Mouse (Mus musculus) bone marrow macrophage, adult 2 months (primary cell): Measurements from ENCODE around the gene Cyp2a5. TPM values are rescaled to one million over a fixed set of nuclear protein-coding genes. Genes with fewer than 3 reads are reported as not detected.
"Not testable (repeated sequence)": the region's sequence is repeated elsewhere in the genome, so short reads cannot be mapped to it uniquely, and the experiment has no call there.

Source experiments
- H3K27ac ChIP-seq: 2 replicates; pipeline ENCODE4 v1.5.1; 2012; ENCODE audit warnings: low read depth, low read length; ENCODE audit not compliant: insufficient read depth
- H3K4me1 ChIP-seq: 2 replicates; pipeline ENCODE4 v1.6.1; 2012; ENCODE audit warnings: low read length; ENCODE audit not compliant: control insufficient read depth, insufficient read depth
- H3K4me3 ChIP-seq: 2 replicates; pipeline ENCODE4 v1.5.1; 2012; ENCODE audit warnings: mild to moderate bottlenecking, low read length, moderate library complexity; ENCODE audit not compliant: insufficient read depth
- CTCF ChIP-seq: IDR thresholded peaks from 2 replicates; pipeline ENCODE4 v1.5.1; 2012; ENCODE audit warnings: low read depth, mild to moderate bottlenecking, low read length, moderate library complexity
- POLR2A ChIP-seq: IDR thresholded peaks from 2 replicates; pipeline ENCODE4 v1.6.1; 2012; ENCODE audit warnings: mild to moderate bottlenecking, low read depth, low read length, borderline replicate concordance
- polyA plus RNA-seq: library from polyadenylated mRNA; stranded (reverse); fragments of >200 nt; gene quantifications from 2 replicates; pipeline ENCODE4 v1.2.4, GENCODE M21; 2012; ENCODE audit not compliant: missing spikeins, insufficient read depth, insufficient read length

Cyp2a5 gene
- not detected in 2 replicates for polyA plus RNA-seq

- not testable (repeated sequence) for H3K27ac ChIP-seq, H3K4me1 ChIP-seq, H3K4me3 ChIP-seq
These were observed at the start of gene Cyp2a5 for GRCm38 (mm10) chr7:26835059-26835458. TSS of gene Cyp2a5 (plus strand) at chr7:26835305.

- not testable (repeated sequence) for H3K4me1 ChIP-seq, H3K27ac ChIP-seq, H3K4me3 ChIP-seq
These were observed 49.1 kb upstream of the Cyp2a5 start for GRCm38 (mm10) chr7:26786013-26786412.

- TF ChIP-seq POLR2A: no peak
- TF ChIP-seq CTCF: no peak
- H3K27ac ChIP-seq: no peak overlapping the region
- no peak overlapping the region for H3K4me3 ChIP-seq
- H3K4me1 ChIP-seq: no peaks in the 10 kb centered on the region
These were observed 45.1 kb upstream of the Cyp2a5 start for GRCm38 (mm10) chr7:26789984-26790383.

GRCm38 (mm10) chr7:26800104-26800503, 35.0 kb upstream of the Cyp2a5 start:
- no peak for TF ChIP-seq CTCF
- no peak for TF ChIP-seq POLR2A
- H3K4me1 ChIP-seq: no peaks in the 10 kb centered on the region
- H3K4me3 ChIP-seq: no peak overlapping the region
- H3K27ac ChIP-seq: no peak overlapping the region

GRCm38 (mm10) chr7:26800996-26801395, 34.1 kb upstream of the Cyp2a5 start:
- Histone ChIP-seq H3K27ac (no peak overlapping the region), H3K4me3 (no peak overlapping the region), H3K4me1 (no peaks in the 10 kb centered on the region)
- TF ChIP-seq CTCF (no peak), POLR2A (no peak)

- no peaks in the 10 kb centered on the region for H3K4me1 ChIP-seq
- TF ChIP-seq POLR2A (no peak), CTCF (no peak)
- H3K4me3 ChIP-seq: no peak within 1 kb of the TSS
- H3K27ac ChIP-seq: no peak within 1 kb of the TSS
These were observed 26.5 kb upstream of the Cyp2a5 start, which contains the start of gene Cyp2g1 for GRCm38 (mm10) chr7:26808592-26808991. TSS of gene Cyp2g1 (plus strand) at chr7:26808892.

- H3K4me3 ChIP-seq, H3K4me1 ChIP-seq, H3K27ac ChIP-seq: not testable (repeated sequence)
These were observed 3.4 kb upstream of the Cyp2a5 start for GRCm38 (mm10) chr7:26831556-26832292.

- H3K4me3 ChIP-seq, H3K27ac ChIP-seq, H3K4me1 ChIP-seq: not testable (repeated sequence)
These were observed 2.4 kb upstream of the Cyp2a5 start for GRCm38 (mm10) chr7:26832668-26833067.

- not testable (repeated sequence) for H3K27ac ChIP-seq, H3K4me3 ChIP-seq, H3K4me1 ChIP-seq
These were observed 8.3 kb downstream of the Cyp2a5 start for GRCm38 (mm10) chr7:26843400-26843799.

- not testable (repeated sequence) for H3K4me1 ChIP-seq, H3K27ac ChIP-seq, H3K4me3 ChIP-seq
These were observed 15.0 kb downstream of the Cyp2a5 start for GRCm38 (mm10) chr7:26850063-26850462.

GRCm38 (mm10) chr7:26878581-26878980, 43.5 kb downstream of the Cyp2a5 start:
- not testable (repeated sequence) for H3K27ac ChIP-seq, H3K4me1 ChIP-seq, H3K4me3 ChIP-seq

- not testable (repeated sequence) for H3K27ac ChIP-seq, H3K4me1 ChIP-seq, H3K4me3 ChIP-seq
These were observed 45.5 kb downstream of the Cyp2a5 start for GRCm38 (mm10) chr7:26880600-26880999.

Other genes with a start within 250 kb of the Cyp2a5 start
- gene Vmn1r185, start 216.8 kb upstream of the Cyp2a5 start, polyA plus RNA-seq: not detected in 2 replicates
- not detected in 2 replicates for gene Cyp2b23, start 148.9 kb upstream of the Cyp2a5 start, polyA plus RNA-seq
- not detected in 2 replicates for gene Cyp2b19, start 78.2 kb upstream of the Cyp2a5 start, polyA plus RNA-seq
- not detected in 2 replicates for gene Cyp2g1, start 26.4 kb upstream of the Cyp2a5 start, polyA plus RNA-seq
- gene Cyp2a22, start 104.1 kb downstream of the Cyp2a5 start, polyA plus RNA-seq: 0.23 TPM in 1 of 2 replicates, not detected in the other
- gene Cyp2a12, start 193.8 kb downstream of the Cyp2a5 start, polyA plus RNA-seq: not detected in 2 replicates